Mouse (Mus musculus): ENCODE measurements around the gene Cpsf4. TPM values are rescaled to one million over a fixed set of nuclear protein-coding genes. Genes with fewer than 3 reads are reported as not detected.

The Cpsf4 gene
- total RNA-seq (2021) = 10 to 100 TPM; 10.4 to 12.1 TPM
- polyA plus RNA-seq (2012; rRNA removed) = 11.0 and 12.5 TPM in 2 replicates
- long read RNA-seq, partial matches to known transcripts = 1 of 13 reads
- long read RNA-seq, other reads (novel, unspliced or antisense) = 2 of 13 reads

GRCm38 (mm10) chr5:145166536-145167305, at the start of gene Cpsf4, which contains the start of gene Ptcd1:
Gene Cpsf4 (plus strand): TSS chr5:145167213.
Gene Ptcd1 (minus strand): TSS chr5:145167108.
- TF ChIP-seq POLR2A (IDR thresholded peaks at IDR 0.05; ENCODE audit: insufficient read depth, low read depth, low read length) (peak; percentile 96), EP300 (IDR thresholded peaks at IDR 0.05; ENCODE audit: insufficient read depth, low read depth, low read length) (peak; percentile 68; the same call in 1 of the 2 replicates), CTCF (IDR thresholded peaks at IDR 0.05) (no peak)
- Histone ChIP-seq H3K79me2 (replicated peaks; ENCODE audit: control insufficient read depth, insufficient read depth, low read length) (peaks cover 2% of the 10 kb centered on the region; the same call in 1 of the 2 replicates), H3K9ac (ENCODE audit: low read depth, low read length) (peak within 1 kb of the TSS; percentile 93), H3K27me3 (ENCODE audit: control insufficient read depth, insufficient read depth, low read length) (no peaks in the 10 kb centered on the region), H3K27ac (peak within 1 kb of the TSS; percentile 95), H3K4me3 (peak within 1 kb of the TSS; percentile 82), H3K36me3 (ENCODE audit: control insufficient read depth, insufficient read depth, low read length) (peaks cover 3% of the 10 kb centered on the region; the same call in 1 of the 2 replicates), H3K4me1 (ENCODE audit: control insufficient read depth, insufficient read depth, low read length) (peaks cover 7% of the 10 kb centered on the region)
- DNase-seq = peak; percentile 99
- intact Hi-C loops (cut with DNase I) = loop anchor here (1.0 to 5.0 kb wide), 4 partner anchors 24 to 1854 kb away; partner anchors contain the start of genes Bud31 and Pdap1
- WGBS = under 1% methylated on average over 50 of the region's 51 CpGs

GRCm38 (mm10) chr5:145118005-145118404, 49.0 kb upstream of the Cpsf4 start:
- 0 out of 2 replicates have a peak, but pooled peaks cover 1% of the 10 kb centered on the region for H3K79me2 ChIP-seq (replicated peaks; ENCODE audit: control insufficient read depth, insufficient read depth, low read length)
- H3K4me3 ChIP-seq = no peak overlapping the region
- TF ChIP-seq CTCF (IDR thresholded peaks at IDR 0.05) (no peak), POLR2A (IDR thresholded peaks at IDR 0.05; ENCODE audit: insufficient read depth, low read depth, low read length) (no peak), EP300 (IDR thresholded peaks at IDR 0.05; ENCODE audit: insufficient read depth, low read depth, low read length) (0 out of 2 replicates have a peak, but pooled peaks have one; percentile 27)
- H3K9ac ChIP-seq (ENCODE audit: low read depth, low read length) = no peak overlapping the region
- no peaks in the 10 kb centered on the region; the same call in 1 of the 2 replicates for H3K27me3 ChIP-seq (ENCODE audit: control insufficient read depth, insufficient read depth, low read length)
- intact Hi-C loops (cut with DNase I) = no loop called here
- DNase-seq = no peak
- H3K4me1 ChIP-seq (ENCODE audit: control insufficient read depth, insufficient read depth, low read length) = peaks cover 24% of the 10 kb centered on the region
- WGBS = 31% methylated on average over 6 of the region's 6 CpGs
- H3K36me3 ChIP-seq (ENCODE audit: control insufficient read depth, insufficient read depth, low read length) = no peaks in the 10 kb centered on the region
- peak overlapping the region; percentile 94 for H3K27ac ChIP-seq

GRCm38 (mm10) chr5:145118461-145118860, 48.6 kb upstream of the Cpsf4 start:
- H3K4me1 ChIP-seq (ENCODE audit: control insufficient read depth, insufficient read depth, low read length) = peaks cover 24% of the 10 kb centered on the region
- 0 out of 2 replicates have a peak, but pooled peaks cover 1% of the 10 kb centered on the region for H3K79me2 ChIP-seq (replicated peaks; ENCODE audit: control insufficient read depth, insufficient read depth, low read length)
- no peak overlapping the region for H3K4me3 ChIP-seq
- H3K36me3 ChIP-seq (ENCODE audit: control insufficient read depth, insufficient read depth, low read length) = no peaks in the 10 kb centered on the region
- peak overlapping the region; percentile 50 for H3K27ac ChIP-seq
- TF ChIP-seq EP300 (IDR thresholded peaks at IDR 0.05; ENCODE audit: insufficient read depth, low read depth, low read length) (no peak), POLR2A (IDR thresholded peaks at IDR 0.05; ENCODE audit: insufficient read depth, low read depth, low read length) (no peak), CTCF (IDR thresholded peaks at IDR 0.05) (no peak)
- no peaks in the 10 kb centered on the region; the same call in 1 of the 2 replicates for H3K27me3 ChIP-seq (ENCODE audit: control insufficient read depth, insufficient read depth, low read length)
- H3K9ac ChIP-seq (ENCODE audit: low read depth, low read length) = no peak overlapping the region
- WGBS = 90% methylated on average over 5 of the region's 5 CpGs
- DNase-seq = no peak
- intact Hi-C loops (cut with DNase I) = no loop called here

GRCm38 (mm10) chr5:145119385-145119784, 47.6 kb upstream of the Cpsf4 start:
- Histone ChIP-seq H3K4me1 (ENCODE audit: control insufficient read depth, insufficient read depth, low read length) (peaks cover 24% of the 10 kb centered on the region), H3K9ac (ENCODE audit: low read depth, low read length) (no peak overlapping the region), H3K36me3 (ENCODE audit: control insufficient read depth, insufficient read depth, low read length) (no peaks in the 10 kb centered on the region), H3K4me3 (no peak overlapping the region), H3K79me2 (replicated peaks; ENCODE audit: control insufficient read depth, insufficient read depth, low read length) (0 out of 2 replicates have a peak, but pooled peaks cover 1% of the 10 kb centered on the region), H3K27ac (no peak overlapping the region), H3K27me3 (ENCODE audit: control insufficient read depth, insufficient read depth, low read length) (no peaks in the 10 kb centered on the region)
- TF ChIP-seq CTCF (IDR thresholded peaks at IDR 0.05) (peak; percentile 63), EP300 (IDR thresholded peaks at IDR 0.05; ENCODE audit: insufficient read depth, low read depth, low read length) (no peak)
- WGBS = 90% methylated on average over 2 of the region's 2 CpGs
- no peak for DNase-seq
- intact Hi-C loops (cut with DNase I) = no loop called here

- TF ChIP-seq CTCF (IDR thresholded peaks at IDR 0.05) (no peak), POLR2A (IDR thresholded peaks at IDR 0.05; ENCODE audit: insufficient read depth, low read depth, low read length) (no peak), EP300 (IDR thresholded peaks at IDR 0.05; ENCODE audit: insufficient read depth, low read depth, low read length) (no peak)
- Histone ChIP-seq H3K27me3 (ENCODE audit: control insufficient read depth, insufficient read depth, low read length) (no peaks in the 10 kb centered on the region), H3K27ac (peak overlapping the region; percentile 9; the same call in 1 of the 2 replicates), H3K79me2 (replicated peaks; ENCODE audit: control insufficient read depth, insufficient read depth, low read length) (0 out of 2 replicates have a peak, but pooled peaks cover 1% of the 10 kb centered on the region), H3K4me3 (no peak overlapping the region), H3K9ac (ENCODE audit: low read depth, low read length) (peak overlapping the region; percentile 2; the same call in 1 of the 2 replicates), H3K36me3 (ENCODE audit: control insufficient read depth, insufficient read depth, low read length) (no peaks in the 10 kb centered on the region), H3K4me1 (ENCODE audit: control insufficient read depth, insufficient read depth, low read length) (peaks cover 24% of the 10 kb centered on the region)
- DNase-seq = no peak
- intact Hi-C loops (cut with DNase I) = no loop called here
- 29% methylated on average over 7 of the region's 7 CpGs for WGBS
Observed at GRCm38 (mm10) chr5:145120921-145121320, 46.1 kb upstream of the Cpsf4 start.
